Mouse (Mus musculus): ENCODE results near the gene Cdh1.

DNA sequence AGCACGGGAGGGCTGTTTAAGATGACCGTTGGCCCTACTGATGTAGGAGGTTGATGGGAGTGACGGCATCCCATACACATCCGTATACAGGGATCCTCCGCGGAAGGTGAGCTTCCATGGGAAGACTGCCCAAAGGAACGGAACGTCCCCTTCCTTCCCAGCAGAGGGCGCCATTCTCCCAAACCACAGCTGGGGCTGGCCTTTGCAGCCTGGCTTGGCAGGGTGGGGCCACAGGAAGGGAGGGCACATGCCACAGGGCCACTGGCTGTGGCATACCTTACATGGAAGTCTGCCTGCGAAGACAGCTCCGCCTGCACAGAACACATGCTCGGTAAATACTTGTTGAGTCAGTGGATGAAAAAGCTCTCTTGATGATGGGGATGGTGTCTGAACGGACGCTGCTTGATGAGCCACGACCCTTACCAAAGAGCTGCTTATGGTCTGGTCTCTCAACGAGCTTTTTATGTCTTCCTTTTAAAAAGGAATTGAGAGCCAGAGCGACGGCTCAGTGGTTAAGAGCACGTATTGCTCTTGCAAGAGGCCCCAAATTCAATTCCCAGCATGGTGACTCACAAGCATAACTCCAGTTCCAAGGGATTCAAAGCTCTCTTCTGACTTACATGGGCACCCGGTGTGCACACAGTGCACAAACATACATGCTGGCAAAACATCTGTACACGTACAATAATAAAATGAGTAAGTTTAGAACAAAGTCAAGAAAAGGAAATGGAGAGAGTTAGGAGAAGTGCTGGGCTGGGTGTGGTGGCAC lies 41.9 kb upstream of the Cdh1 start:
- no peak for TF ChIP-seq MYC (IDR thresholded peaks at IDR 0.05; ENCODE audit: low read depth, low read length)
- no peak for TF ChIP-seq POLR2A (IDR thresholded peaks at IDR 0.05; ENCODE audit: low read depth, low read length)
- TF ChIP-seq ZKSCAN1 (IDR thresholded peaks at IDR 0.05; ENCODE audit: borderline replicate concordance, low read depth, low read length), result no peak
- TF ChIP-seq KAT2A (IDR thresholded peaks at IDR 0.05; ENCODE audit: insufficient replicate concordance, low read length), result no peak
- TF ChIP-seq MAX (IDR thresholded peaks at IDR 0.05; ENCODE audit: low read length), result no peak; the same call in 1 of the 2 replicates
- TF ChIP-seq CHD2 (IDR thresholded peaks at IDR 0.05; ENCODE audit: low read length), result no peak
- no peak for TF ChIP-seq ELF1 (IDR thresholded peaks at IDR 0.05; ENCODE audit: low read depth, low read length)
- peak; percentile 69 to 82 for TF ChIP-seq CTCF (conservative IDR thresholded peaks at IDR 0.05 in 1 of 2, IDR thresholded peaks at IDR 0.05 in 1 of 2; ENCODE audit: low read depth in 2 of 2, low read length in 2 of 2)
- peak; percentile 75 for TF ChIP-seq SMC3 (IDR thresholded peaks at IDR 0.05; ENCODE audit: low read depth, low read length)
- TF ChIP-seq MXI1 (IDR thresholded peaks at IDR 0.05; ENCODE audit: low read depth, low read length), result no peak; the same call in 1 of the 2 replicates
